Mouse (Mus musculus): ENCODE measurements around the gene Prdx5.

Prdx5 gene

GRCm38 (mm10) chr19:6909507-6910289 lies at the start of gene Prdx5, which contains the start of gene Trmt112:
Gene Prdx5 (minus strand): TSS chr19:6910106.
Gene Trmt112 (plus strand): TSS chr19:6909698.
- DNase-seq = peak; percentile 96

GRCm38 (mm10) chr19:6956461-6956860 lies 46.6 kb upstream of the Prdx5 start:
- no peak for DNase-seq

- DNase-seq = no peak
Observed at GRCm38 (mm10) chr19:6955424-6955823, 45.5 kb upstream of the Prdx5 start.

- no peak for DNase-seq
Observed at GRCm38 (mm10) chr19:6954046-6954445, 44.1 kb upstream of the Prdx5 start.

GRCm38 (mm10) chr19:6952712-6953037 lies 42.8 kb upstream of the Prdx5 start:
- no peak for DNase-seq

GRCm38 (mm10) chr19:6951994-6952711 lies 42.2 kb upstream of the Prdx5 start:
- DNase-seq = peak; percentile 69

GRCm38 (mm10) chr19:6951381-6951968 lies 41.6 kb upstream of the Prdx5 start:
- peak; percentile 97 for DNase-seq

GRCm38 (mm10) chr19:6950613-6951153 lies 40.8 kb upstream of the Prdx5 start:
- DNase-seq = peak; percentile 56

- DNase-seq = no peak
Observed at GRCm38 (mm10) chr19:6949951-6950350, 40.0 kb upstream of the Prdx5 start.

GRCm38 (mm10) chr19:6949532-6949931 lies 39.6 kb upstream of the Prdx5 start:
- DNase-seq = no peak

GRCm38 (mm10) chr19:6948186-6948585 lies 38.3 kb upstream of the Prdx5 start:
- no peak for DNase-seq

- no peak for DNase-seq
Observed at GRCm38 (mm10) chr19:6947742-6948141, 37.8 kb upstream of the Prdx5 start.

GRCm38 (mm10) chr19:6943709-6944108 lies 33.8 kb upstream of the Prdx5 start:
- no peak for DNase-seq

GRCm38 (mm10) chr19:6942764-6943163 lies 32.9 kb upstream of the Prdx5 start:
- DNase-seq = no peak

- peak; percentile 95 for DNase-seq
Observed at GRCm38 (mm10) chr19:6942249-6942691, 32.4 kb upstream of the Prdx5 start, which contains the start of gene Gpr137. Gene Gpr137 (minus strand): TSS chr19:6942480.

- peak; percentile 92 for DNase-seq
Observed at GRCm38 (mm10) chr19:6941372-6942248, 31.7 kb upstream of the Prdx5 start, which contains the start of gene Bad. Gene Bad (plus strand): TSS chr19:6941861.

GRCm38 (mm10) chr19:6940396-6941351 lies 30.8 kb upstream of the Prdx5 start:
- no peak for DNase-seq

- DNase-seq = no peak
Observed at GRCm38 (mm10) chr19:6939106-6940002, 29.4 kb upstream of the Prdx5 start.

- no peak for DNase-seq
Observed at GRCm38 (mm10) chr19:6937541-6938465, 27.9 kb upstream of the Prdx5 start.
